Mouse (Mus musculus): ENCODE measurements around the gene Ldha.
A peak's percentile ranks its signal among the peaks of the same experiment; 100 is the strongest.

Ldha gene

GRCm38 (mm10) chr7:46838104-46838671, 3.1 kb upstream of the Ldha start:
- no peak for DNase-seq (ENCODE audit: low read depth, low spot score)

GRCm38 (mm10) chr7:46838891-46839302, 2.4 kb upstream of the Ldha start:
- no peak for DNase-seq (ENCODE audit: low read depth, low spot score)

GRCm38 (mm10) chr7:46839446-46839845, 1.8 kb upstream of the Ldha start:
- DNase-seq (ENCODE audit: low read depth, low spot score) = no peak

GRCm38 (mm10) chr7:46839861-46840260, 1.4 kb upstream of the Ldha start:
- no peak for DNase-seq (ENCODE audit: low read depth, low spot score)

- no peak for DNase-seq (ENCODE audit: low read depth, low spot score)
Measured at GRCm38 (mm10) chr7:46840326-46840725, 949 bp upstream of the Ldha start.

DNA sequence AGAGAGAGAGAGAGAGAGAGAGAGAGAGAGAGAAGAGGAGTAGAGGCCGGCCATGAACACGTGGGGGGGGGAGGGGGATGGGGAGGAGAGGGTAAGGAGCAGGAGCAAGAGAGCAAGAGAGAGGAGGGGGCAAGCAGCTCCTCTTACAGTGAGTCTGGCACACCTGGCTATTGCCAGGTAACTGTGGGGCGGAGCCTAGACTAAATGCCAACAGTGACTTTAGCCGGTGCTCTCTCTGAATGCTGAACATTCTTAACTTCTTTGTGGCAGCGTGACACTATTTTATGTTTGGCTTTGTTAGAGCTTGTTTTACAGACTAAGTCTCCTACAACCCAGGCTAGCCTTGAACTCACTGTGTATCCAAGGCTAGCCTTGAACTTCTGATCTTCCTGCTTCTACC, 1.0 kb downstream of the Ldha start:
- no peak for DNase-seq (ENCODE audit: low read depth, low spot score)

- DNase-seq (ENCODE audit: low read depth, low spot score) = no peak
Measured at GRCm38 (mm10) chr7:46843576-46843975, 2.3 kb downstream of the Ldha start.

GRCm38 (mm10) chr7:46845211-46845977, 4.1 kb downstream of the Ldha start:
- peak; percentile 91 for DNase-seq (ENCODE audit: low read depth, low spot score)

- no peak for DNase-seq (ENCODE audit: low read depth, low spot score)
Measured at GRCm38 (mm10) chr7:46845978-46846485, 4.8 kb downstream of the Ldha start.

GRCm38 (mm10) chr7:46846486-46847244, 5.4 kb downstream of the Ldha start:
- peak; percentile 64 for DNase-seq (ENCODE audit: low read depth, low spot score)

- no peak for DNase-seq (ENCODE audit: low read depth, low spot score)
Measured at GRCm38 (mm10) chr7:46849287-46849686, 8.0 kb downstream of the Ldha start.

DNA sequence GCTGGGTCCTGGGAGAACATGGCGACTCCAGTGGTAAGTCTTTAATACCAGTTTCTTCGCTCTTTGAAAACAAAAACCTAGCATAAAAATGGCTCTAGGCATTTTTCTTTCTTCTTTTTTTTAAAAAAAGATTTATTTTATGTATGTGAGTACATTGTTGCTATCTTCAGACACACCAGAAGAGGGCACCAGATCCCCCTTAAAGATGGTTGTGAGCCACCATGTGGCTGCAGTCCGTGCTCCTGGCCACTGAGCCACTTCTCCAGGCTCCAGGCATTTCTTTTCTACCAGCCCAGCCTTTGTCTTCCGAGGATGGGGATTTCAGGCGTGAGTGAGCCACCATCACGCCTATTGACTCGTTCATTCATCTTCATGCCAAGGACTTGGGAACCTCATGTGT, 9.8 kb downstream of the Ldha start:
- no peak for DNase-seq (ENCODE audit: low read depth, low spot score)

GRCm38 (mm10) chr7:46852666-46853065, 11.4 kb downstream of the Ldha start:
- no peak for DNase-seq (ENCODE audit: low read depth, low spot score)

DNA sequence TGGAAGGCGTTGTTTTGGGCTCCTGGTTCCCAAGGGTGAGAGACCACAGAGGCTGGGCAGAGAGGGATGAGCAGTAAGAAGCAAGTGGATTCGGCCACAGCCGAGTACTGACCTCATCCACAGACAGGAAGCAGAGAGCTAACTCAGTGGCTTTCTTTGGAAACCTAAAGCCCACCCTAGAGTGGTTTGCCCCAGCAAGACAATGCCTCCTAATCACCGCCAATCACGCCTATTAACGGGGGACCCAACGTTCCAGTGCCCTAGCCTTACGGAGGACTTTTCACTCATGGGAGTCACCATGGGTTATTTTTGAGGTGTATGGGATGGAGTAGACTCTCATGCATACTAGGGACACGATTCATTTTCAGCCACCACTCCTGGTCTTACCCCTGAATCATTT, 12.1 kb downstream of the Ldha start:
- no peak for DNase-seq (ENCODE audit: low read depth, low spot score)

- DNase-seq (ENCODE audit: low read depth, low spot score) = no peak
Measured at GRCm38 (mm10) chr7:46855866-46856560, 14.7 kb downstream of the Ldha start.

- DNase-seq (ENCODE audit: low read depth, low spot score) = no peak
Measured at GRCm38 (mm10) chr7:46857436-46857835, 16.2 kb downstream of the Ldha start.

DNA sequence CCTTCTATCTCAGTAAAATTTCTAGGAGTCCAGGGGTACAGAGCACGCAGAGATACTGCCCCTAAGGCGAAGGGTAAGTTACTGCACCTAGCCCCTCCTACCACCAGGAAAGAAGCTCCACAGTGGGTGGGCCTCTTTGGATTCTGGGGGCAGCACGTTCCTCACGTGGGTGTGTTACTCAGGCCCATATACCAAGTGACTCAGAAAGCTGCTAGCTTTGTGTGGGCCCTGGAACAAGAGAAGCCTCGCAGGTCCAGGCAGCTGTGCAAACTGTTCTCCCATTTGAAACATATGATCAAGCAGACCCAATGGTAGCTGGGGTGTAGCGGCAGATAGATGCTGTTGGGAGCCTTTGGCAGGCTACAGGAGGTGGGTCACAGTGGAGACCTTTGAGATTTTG, 17.8 kb downstream of the Ldha start:
- DNase-seq (ENCODE audit: low read depth, low spot score) = no peak

- no peak for DNase-seq (ENCODE audit: low read depth, low spot score)
Measured at GRCm38 (mm10) chr7:46860996-46861395, 19.7 kb downstream of the Ldha start, which contains the start of gene Ldhc. Ldhc (plus strand) TSS chr7:46861203.

DNA sequence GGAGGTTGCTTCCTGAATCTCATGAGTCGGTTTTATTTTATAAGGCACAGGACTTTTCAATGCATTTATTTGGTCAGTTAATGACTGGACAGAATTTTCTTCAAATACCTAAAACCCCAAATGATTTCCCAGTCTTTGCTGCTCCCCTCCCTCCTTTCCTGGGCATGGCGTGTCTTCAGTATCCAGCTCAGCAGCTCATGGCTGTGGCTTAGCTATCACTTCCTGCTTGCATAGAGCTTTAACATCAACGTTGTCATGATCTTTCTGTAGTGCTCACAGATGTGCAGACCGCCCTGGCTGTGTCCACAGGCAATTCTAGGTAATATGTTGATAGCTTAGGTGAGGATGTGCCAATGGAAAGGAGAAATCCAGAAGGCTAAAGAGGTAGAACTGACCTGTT, 30.7 kb downstream of the Ldha start:
- no peak for DNase-seq (ENCODE audit: low read depth, low spot score)

GRCm38 (mm10) chr7:46876841-46877240, 35.6 kb downstream of the Ldha start:
- DNase-seq (ENCODE audit: low read depth, low spot score) = no peak

- DNase-seq (ENCODE audit: low read depth, low spot score) = no peak
Measured at GRCm38 (mm10) chr7:46877255-46877654, 36.0 kb downstream of the Ldha start.

GRCm38 (mm10) chr7:46879851-46880250, 38.6 kb downstream of the Ldha start:
- no peak for DNase-seq (ENCODE audit: low read depth, low spot score)
